Mouse (Mus musculus): ENCODE data around the gene Pced1b. TPM values are rescaled to one million over a fixed set of nuclear protein-coding genes. Genes with fewer than 3 reads are reported as not detected.

Gene Pced1b
- polyA plus RNA-seq, 1 experiment = 5.6 TPM

DNA sequence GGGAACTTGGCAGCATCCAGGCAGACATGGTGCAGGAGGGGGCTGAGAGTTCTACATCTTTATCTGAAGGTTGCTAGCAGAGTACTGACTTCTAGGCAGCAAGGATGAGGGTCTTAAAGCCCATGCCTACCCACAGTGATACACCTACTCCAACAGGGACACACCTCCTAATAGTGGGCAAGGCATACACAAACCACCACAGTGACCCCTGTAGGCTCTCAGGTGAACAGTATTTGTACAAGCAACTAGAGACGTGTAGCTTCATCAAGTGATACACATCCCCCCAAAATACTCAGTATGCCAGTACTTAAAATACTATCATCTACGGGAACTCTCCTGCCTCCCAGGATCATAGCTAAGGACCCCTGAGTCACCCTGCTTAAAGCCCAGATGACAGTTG, 164.2 kb downstream of the Pced1b start:
- H3K4me1 ChIP-seq (ENCODE audit: control insufficient read depth, insufficient read depth, insufficient read length, low read length) = no peaks in the 10 kb centered on the region
- 95% methylated on average over 2 of the region's 2 CpGs for WGBS
- TF ChIP-seq POLR2A (IDR thresholded peaks at IDR 0.05; ENCODE audit: low read depth, low read length) (no peak), CTCF (IDR thresholded peaks at IDR 0.05; ENCODE audit: extremely low read depth, insufficient read length, insufficient replicate concordance, low read depth, low read length) (no peak)

GRCm38 (mm10) chr15:97411671-97412070, 164.8 kb downstream of the Pced1b start:
- 88% methylated on average over 6 of the region's 6 CpGs for WGBS
- no peaks in the 10 kb centered on the region for H3K27me3 ChIP-seq (ENCODE audit: control insufficient read depth, insufficient read depth, low read length)
- H3K36me3 ChIP-seq (ENCODE audit: control insufficient read depth, insufficient read depth, low read length) = no peaks in the 10 kb centered on the region
- no peak overlapping the region for H3K27ac ChIP-seq (ENCODE audit: insufficient read depth, low read depth, low read length)
- no peaks in the 10 kb centered on the region for H3K4me1 ChIP-seq (ENCODE audit: control insufficient read depth, insufficient read depth, insufficient read length, low read length)
- no peak overlapping the region for H3K4me3 ChIP-seq (ENCODE audit: low read depth, low read length)
- TF ChIP-seq POLR2A (IDR thresholded peaks at IDR 0.05; ENCODE audit: low read depth, low read length) (no peak), CTCF (IDR thresholded peaks at IDR 0.05; ENCODE audit: extremely low read depth, insufficient read length, insufficient replicate concordance, low read depth, low read length) (no peak)

More for the DNA sequence above, 164.2 kb downstream of the Pced1b start:
- Histone ChIP-seq H3K36me3 (ENCODE audit: control insufficient read depth, insufficient read depth, low read length) (no peaks in the 10 kb centered on the region), H3K27ac (ENCODE audit: insufficient read depth, low read depth, low read length) (no peak overlapping the region), H3K4me3 (ENCODE audit: low read depth, low read length) (no peak overlapping the region), H3K27me3 (ENCODE audit: control insufficient read depth, insufficient read depth, low read length) (no peaks in the 10 kb centered on the region)

GRCm38 (mm10) chr15:97412308-97412707, 165.4 kb downstream of the Pced1b start:
- Histone ChIP-seq H3K4me3 (ENCODE audit: low read depth, low read length) (no peak overlapping the region), H3K27me3 (ENCODE audit: control insufficient read depth, insufficient read depth, low read length) (no peaks in the 10 kb centered on the region), H3K4me1 (ENCODE audit: control insufficient read depth, insufficient read depth, insufficient read length, low read length) (no peaks in the 10 kb centered on the region), H3K36me3 (ENCODE audit: control insufficient read depth, insufficient read depth, low read length) (no peaks in the 10 kb centered on the region), H3K27ac (ENCODE audit: insufficient read depth, low read depth, low read length) (no peak overlapping the region)
- 80% methylated on average over 8 of the region's 8 CpGs for WGBS
- no peak for TF ChIP-seq POLR2A (IDR thresholded peaks at IDR 0.05; ENCODE audit: low read depth, low read length)
- no peak for TF ChIP-seq CTCF (IDR thresholded peaks at IDR 0.05; ENCODE audit: extremely low read depth, insufficient read length, insufficient replicate concordance, low read depth, low read length)

DNA sequence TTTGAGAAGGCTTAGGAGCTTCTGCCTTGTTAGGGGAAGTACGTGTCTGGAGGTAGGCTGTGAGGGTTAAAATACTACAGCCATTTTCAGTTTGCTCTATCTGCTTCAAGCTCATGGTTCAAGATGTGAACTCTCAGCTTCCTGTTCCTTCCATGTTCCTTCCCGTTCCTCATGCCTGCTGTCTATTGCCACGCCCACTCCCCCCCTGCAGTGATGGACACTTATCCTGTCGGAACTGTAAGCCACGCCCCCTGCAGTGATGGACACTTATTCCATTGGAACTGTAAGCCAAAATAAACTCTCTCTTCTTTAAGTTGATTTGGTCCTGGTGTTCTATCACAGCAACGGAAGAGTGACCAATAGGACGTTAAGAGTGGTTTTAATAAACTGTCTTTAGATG, 166.0 kb downstream of the Pced1b start:
- TF ChIP-seq CTCF (IDR thresholded peaks at IDR 0.05; ENCODE audit: extremely low read depth, insufficient read length, insufficient replicate concordance, low read depth, low read length) (no peak), POLR2A (IDR thresholded peaks at IDR 0.05; ENCODE audit: low read depth, low read length) (no peak)
- no peak overlapping the region for H3K4me3 ChIP-seq (ENCODE audit: low read depth, low read length)
- 86% methylated on average over 7 of the region's 7 CpGs for WGBS
- H3K27me3 ChIP-seq (ENCODE audit: control insufficient read depth, insufficient read depth, low read length) = no peaks in the 10 kb centered on the region
- H3K27ac ChIP-seq (ENCODE audit: insufficient read depth, low read depth, low read length) = no peak overlapping the region
- no peaks in the 10 kb centered on the region for H3K36me3 ChIP-seq (ENCODE audit: control insufficient read depth, insufficient read depth, low read length)
- no peaks in the 10 kb centered on the region for H3K4me1 ChIP-seq (ENCODE audit: control insufficient read depth, insufficient read depth, insufficient read length, low read length)

DNA sequence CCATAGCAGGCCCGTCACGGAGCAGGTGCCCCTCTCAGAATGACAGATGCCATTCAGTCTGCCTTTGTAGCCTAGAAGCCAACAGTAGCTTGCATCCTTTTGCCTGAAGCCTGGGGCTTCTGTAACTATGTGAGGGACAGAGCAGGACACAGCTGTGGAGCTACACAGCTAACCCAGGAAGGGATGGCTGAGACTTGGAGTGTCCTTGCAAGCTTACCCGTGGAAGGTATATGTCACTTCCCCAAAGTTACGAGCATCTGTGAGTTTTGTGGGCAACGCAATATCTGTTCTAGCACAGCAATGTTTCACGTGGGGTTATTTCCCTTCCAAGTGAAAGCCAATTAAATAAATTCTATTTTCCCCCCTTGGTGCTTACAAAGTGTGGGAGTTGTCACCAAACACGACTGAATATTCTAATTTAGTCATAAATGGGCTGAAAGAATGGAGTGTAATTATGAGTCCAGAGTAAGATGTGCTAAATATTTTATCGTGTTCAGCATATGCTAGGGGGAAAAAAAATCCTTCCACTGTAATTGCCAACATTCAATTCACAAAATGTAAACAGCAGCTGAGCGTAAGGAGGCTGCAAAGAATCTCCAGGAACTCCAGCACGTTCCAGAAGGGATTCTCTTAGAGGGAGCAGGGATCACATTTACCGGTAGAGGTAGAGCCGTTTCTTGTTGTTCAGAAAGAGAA, 168.0 kb downstream of the Pced1b start:
- no peak for TF ChIP-seq POLR2A (IDR thresholded peaks at IDR 0.05; ENCODE audit: low read depth, low read length)
- no peak for TF ChIP-seq CTCF (IDR thresholded peaks at IDR 0.05; ENCODE audit: extremely low read depth, insufficient read length, insufficient replicate concordance, low read depth, low read length)
- H3K27ac ChIP-seq (ENCODE audit: insufficient read depth, low read depth, low read length) = no peak overlapping the region
- no peak overlapping the region for H3K4me3 ChIP-seq (ENCODE audit: low read depth, low read length)
- no peaks in the 10 kb centered on the region for H3K4me1 ChIP-seq (ENCODE audit: control insufficient read depth, insufficient read depth, insufficient read length, low read length)
- no peaks in the 10 kb centered on the region for H3K36me3 ChIP-seq (ENCODE audit: control insufficient read depth, insufficient read depth, low read length)
- H3K27me3 ChIP-seq (ENCODE audit: control insufficient read depth, insufficient read depth, low read length) = no peaks in the 10 kb centered on the region
- 75% methylated on average over 12 of the region's 12 CpGs for WGBS

GRCm38 (mm10) chr15:97415426-97415946, 168.6 kb downstream of the Pced1b start:
- H3K4me1 ChIP-seq (ENCODE audit: control insufficient read depth, insufficient read depth, insufficient read length, low read length) = no peaks in the 10 kb centered on the region
- TF ChIP-seq POLR2A (IDR thresholded peaks at IDR 0.05; ENCODE audit: low read depth, low read length) = no peak
- no peak for TF ChIP-seq CTCF (IDR thresholded peaks at IDR 0.05; ENCODE audit: extremely low read depth, insufficient read length, insufficient replicate concordance, low read depth, low read length)
- no peak overlapping the region for H3K27ac ChIP-seq (ENCODE audit: insufficient read depth, low read depth, low read length)
- H3K27me3 ChIP-seq (ENCODE audit: control insufficient read depth, insufficient read depth, low read length) = no peaks in the 10 kb centered on the region
- 41% methylated on average over 2 of the region's 2 CpGs for WGBS
- no peaks in the 10 kb centered on the region for H3K36me3 ChIP-seq (ENCODE audit: control insufficient read depth, insufficient read depth, low read length)
- no peak overlapping the region for H3K4me3 ChIP-seq (ENCODE audit: low read depth, low read length)

- H3K4me1 ChIP-seq (ENCODE audit: control insufficient read depth, insufficient read depth, insufficient read length, low read length) = no peaks in the 10 kb centered on the region
- no peak overlapping the region for H3K27ac ChIP-seq (ENCODE audit: insufficient read depth, low read depth, low read length)
- no peaks in the 10 kb centered on the region for H3K36me3 ChIP-seq (ENCODE audit: control insufficient read depth, insufficient read depth, low read length)
- no peak overlapping the region for H3K4me3 ChIP-seq (ENCODE audit: low read depth, low read length)
- no peaks in the 10 kb centered on the region for H3K27me3 ChIP-seq (ENCODE audit: control insufficient read depth, insufficient read depth, low read length)
- WGBS = 93% methylated on average over 2 of the region's 2 CpGs
- TF ChIP-seq CTCF (IDR thresholded peaks at IDR 0.05; ENCODE audit: extremely low read depth, insufficient read length, insufficient replicate concordance, low read depth, low read length) (no peak), POLR2A (IDR thresholded peaks at IDR 0.05; ENCODE audit: low read depth, low read length) (no peak)
Observed at GRCm38 (mm10) chr15:97420292-97420691, 173.4 kb downstream of the Pced1b start.

All from small intestine, adult 2 months (tissue).